Mouse (Mus musculus): ENCODE measurements around the gene Atg5.

- TF ChIP-seq CTCF (IDR thresholded peaks at IDR 0.05) (no peak), EP300 (IDR thresholded peaks at IDR 0.05) (no peak)
These were observed 122.1 kb downstream of the Atg5 start for GRCm38 (mm10) chr10:44390286-44390685.

Data from lung, postnatal 0 days (tissue).